Mouse (Mus musculus): ENCODE results near the gene Tnni3. TPM values are rescaled to one million over a fixed set of nuclear protein-coding genes. Genes with fewer than 3 reads are reported as not detected.
"Not testable (repeated sequence)": the region's sequence is repeated elsewhere in the genome, so short reads cannot be mapped to it uniquely, and the experiment has no call there.

The Tnni3 gene
- polyA plus RNA-seq, 1 experiment from 2014 or later: 3.5 TPM

DNA sequence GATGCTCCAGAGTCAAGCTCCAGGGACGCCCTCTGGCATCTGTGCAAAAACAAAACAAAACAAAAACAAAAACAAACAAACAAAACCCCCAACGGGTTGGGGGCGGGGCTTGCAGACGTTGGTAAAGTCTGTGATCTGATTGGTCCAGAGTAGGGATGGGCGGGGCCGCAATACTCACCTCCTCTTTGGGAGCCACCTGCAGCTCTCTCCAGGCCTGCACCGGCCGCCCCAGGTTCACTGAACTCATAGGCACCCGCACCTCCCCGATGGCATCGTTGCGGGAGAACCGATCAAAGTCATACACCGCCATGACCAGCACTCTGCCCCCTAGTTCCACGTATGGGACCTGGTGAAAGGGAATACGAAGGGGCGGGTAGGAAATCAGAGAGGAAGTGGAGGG is 18.0 kb upstream of the Tnni3 start:
- DNase-seq (ENCODE audit: low spot score) (no peak), ATAC-seq (ENCODE audit: insufficient read depth, low FRiP score, low TSS enrichment) (no peak)
- no peaks in the 10 kb centered on the region for H3K36me3 ChIP-seq (ENCODE audit: control insufficient read depth, insufficient read depth, low read length)
- no peak overlapping the region for H3K9ac ChIP-seq (ENCODE audit: low read length)
- no peak overlapping the region for H3K4me2 ChIP-seq (ENCODE audit: low read depth)
- no peak overlapping the region for H3K4me3 ChIP-seq (ENCODE audit: low read depth, low read length)
- 26% methylated on average over 17 of the region's 17 CpGs for WGBS
- 0 out of 2 replicates have a peak, but pooled peaks cover 5% of the 10 kb centered on the region for H3K4me1 ChIP-seq (ENCODE audit: control insufficient read depth, insufficient read depth, low read length)
- H3K9me3 ChIP-seq (ENCODE audit: control insufficient read depth, low read length): no peaks in the 10 kb centered on the region
- H3K27me3 ChIP-seq (ENCODE audit: control insufficient read depth, insufficient read depth, low read length): no peaks in the 10 kb centered on the region
- H3K27ac ChIP-seq (ENCODE audit: low read depth, low read length): no peak overlapping the region

DNA sequence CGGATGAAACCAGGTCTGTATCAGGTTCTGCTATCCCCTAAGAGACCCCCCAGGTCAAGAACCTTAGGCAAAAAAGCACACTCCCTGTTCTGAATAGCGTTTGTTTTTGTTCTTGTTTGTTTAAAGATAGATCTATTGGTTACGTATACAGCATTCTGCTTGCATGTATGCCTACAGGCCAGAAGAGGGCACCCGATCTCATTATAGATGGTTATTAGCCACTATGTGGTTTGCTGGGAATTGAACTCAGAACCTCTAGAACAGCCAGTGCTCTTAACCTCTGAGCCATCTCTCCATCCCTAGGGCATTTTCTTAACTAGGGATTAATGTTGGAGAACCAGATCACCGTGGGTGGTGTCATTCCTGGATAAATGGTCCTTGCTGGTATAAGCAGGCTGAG is 17.3 kb upstream of the Tnni3 start:
- no peaks in the 10 kb centered on the region for H3K27me3 ChIP-seq (ENCODE audit: control insufficient read depth, insufficient read depth, low read length)
- H3K4me3 ChIP-seq (ENCODE audit: low read depth, low read length): no peak overlapping the region
- no peak overlapping the region for H3K27ac ChIP-seq (ENCODE audit: low read depth, low read length)
- H3K4me2 ChIP-seq (ENCODE audit: low read depth): no peak overlapping the region
- no peak overlapping the region for H3K9ac ChIP-seq (ENCODE audit: low read length)
- 0 out of 2 replicates have a peak, but pooled peaks cover 3% of the 10 kb centered on the region for H3K4me1 ChIP-seq (ENCODE audit: control insufficient read depth, insufficient read depth, low read length)
- DNase-seq (ENCODE audit: low spot score): no peak
- 59% methylated on average over 5 of the region's 5 CpGs for WGBS
- no peak for ATAC-seq (ENCODE audit: insufficient read depth, low FRiP score, low TSS enrichment)
- no peaks in the 10 kb centered on the region for H3K36me3 ChIP-seq (ENCODE audit: control insufficient read depth, insufficient read depth, low read length)
- H3K9me3 ChIP-seq (ENCODE audit: control insufficient read depth, low read length): no peaks in the 10 kb centered on the region

DNA sequence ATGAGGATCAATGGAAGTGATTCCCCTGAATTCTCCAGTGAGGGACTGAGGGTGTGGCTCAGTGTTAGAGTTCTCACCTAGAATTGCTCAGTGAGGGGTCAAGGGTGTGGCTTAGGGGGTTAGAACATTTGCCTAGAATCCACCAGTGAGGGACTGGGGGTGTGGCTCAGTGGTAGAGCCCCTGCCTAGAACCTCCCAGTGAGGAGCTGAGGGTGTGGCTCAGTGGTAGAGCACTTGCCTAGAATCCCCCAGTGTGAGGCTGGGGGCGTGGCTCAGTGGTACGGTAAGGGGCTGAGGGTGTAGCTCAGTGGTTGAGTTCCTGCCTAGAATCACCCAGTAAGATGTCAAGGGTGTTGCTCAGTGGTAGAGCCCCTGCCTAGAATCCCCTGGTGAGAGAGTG is 15.0 kb upstream of the Tnni3 start:
- H3K27me3 ChIP-seq (ENCODE audit: control insufficient read depth, insufficient read depth, low read length): no peaks in the 10 kb centered on the region
- no peak overlapping the region for H3K27ac ChIP-seq (ENCODE audit: low read depth, low read length)
- no peaks in the 10 kb centered on the region for H3K9me3 ChIP-seq (ENCODE audit: control insufficient read depth, low read length)
- no peak for ATAC-seq (ENCODE audit: insufficient read depth, low FRiP score, low TSS enrichment)
- H3K36me3 ChIP-seq (ENCODE audit: control insufficient read depth, insufficient read depth, low read length): no peaks in the 10 kb centered on the region
- H3K4me3 ChIP-seq (ENCODE audit: low read depth, low read length): no peak overlapping the region
- no peak overlapping the region for H3K4me2 ChIP-seq (ENCODE audit: low read depth)
- no peak overlapping the region for H3K9ac ChIP-seq (ENCODE audit: low read length)
- 72% methylated on average over 2 of the region's 2 CpGs for WGBS
- no peak for DNase-seq (ENCODE audit: low spot score)
- no peaks in the 10 kb centered on the region for H3K4me1 ChIP-seq (ENCODE audit: control insufficient read depth, insufficient read depth, low read length)

DNA sequence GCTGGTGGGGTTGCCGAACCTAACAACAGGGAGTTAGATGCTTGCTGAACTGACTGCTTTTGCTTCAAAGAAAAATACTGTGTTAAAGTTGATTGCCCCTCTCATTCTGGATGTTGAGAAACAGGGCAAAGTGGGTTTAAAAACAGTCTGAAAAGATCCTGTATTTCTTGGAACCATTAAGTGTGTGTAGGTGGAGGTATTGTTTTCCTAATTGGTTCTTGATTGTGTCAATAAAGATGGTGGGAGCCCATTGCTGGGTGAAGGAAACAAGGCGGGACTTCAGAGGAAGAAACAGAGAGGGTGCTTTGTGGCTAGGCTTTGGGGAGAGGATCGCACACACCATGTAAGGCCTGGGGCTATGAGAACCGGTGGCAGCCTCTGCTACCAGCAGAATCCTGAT is 13.2 kb upstream of the Tnni3 start:
- H3K36me3 ChIP-seq (ENCODE audit: control insufficient read depth, insufficient read depth, low read length): no peaks in the 10 kb centered on the region
- ATAC-seq (ENCODE audit: insufficient read depth, low FRiP score, low TSS enrichment) (no peak), DNase-seq (ENCODE audit: low spot score) (no peak)
- no peaks in the 10 kb centered on the region for H3K9me3 ChIP-seq (ENCODE audit: control insufficient read depth, low read length)
- no peak overlapping the region for H3K4me2 ChIP-seq (ENCODE audit: low read depth)
- no peak overlapping the region for H3K4me3 ChIP-seq (ENCODE audit: low read depth, low read length)
- H3K9ac ChIP-seq (ENCODE audit: low read length): no peak overlapping the region
- no peaks in the 10 kb centered on the region for H3K27me3 ChIP-seq (ENCODE audit: control insufficient read depth, insufficient read depth, low read length)
- no peaks in the 10 kb centered on the region for H3K4me1 ChIP-seq (ENCODE audit: control insufficient read depth, insufficient read depth, low read length)
- H3K27ac ChIP-seq (ENCODE audit: low read depth, low read length): no peak overlapping the region
- WGBS: 54% methylated on average over 4 of the region's 4 CpGs

DNA sequence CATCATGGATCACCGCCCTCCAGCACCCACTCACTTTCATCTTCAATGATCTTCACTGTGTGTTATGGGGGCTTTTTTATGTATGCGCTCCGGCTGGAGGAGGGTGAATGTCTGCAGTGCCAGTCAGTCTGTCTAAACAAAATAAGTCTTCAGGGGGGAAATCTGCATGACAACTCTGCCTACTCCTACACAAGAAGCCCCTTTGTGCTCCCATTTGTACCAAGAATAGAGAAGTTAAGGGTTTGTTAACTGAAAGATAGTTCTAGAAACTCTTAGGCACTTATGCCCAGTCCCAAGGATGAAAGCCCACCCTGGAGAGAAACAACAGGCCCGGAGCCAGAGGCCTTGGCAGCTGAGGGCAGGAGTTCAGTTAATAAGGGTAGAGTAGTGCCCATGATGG is 12.3 kb upstream of the Tnni3 start:
- Histone ChIP-seq H3K27ac (ENCODE audit: low read depth, low read length) (no peak overlapping the region), H3K4me2 (ENCODE audit: low read depth) (no peak overlapping the region), H3K4me1 (ENCODE audit: control insufficient read depth, insufficient read depth, low read length) (no peaks in the 10 kb centered on the region), H3K36me3 (ENCODE audit: control insufficient read depth, insufficient read depth, low read length) (no peaks in the 10 kb centered on the region), H3K27me3 (ENCODE audit: control insufficient read depth, insufficient read depth, low read length) (no peaks in the 10 kb centered on the region), H3K9me3 (ENCODE audit: control insufficient read depth, low read length) (no peaks in the 10 kb centered on the region), H3K4me3 (ENCODE audit: low read depth, low read length) (no peak overlapping the region), H3K9ac (ENCODE audit: low read length) (no peak overlapping the region)
- ATAC-seq (ENCODE audit: insufficient read depth, low FRiP score, low TSS enrichment): no peak
- 91% methylated on average over 4 of the region's 4 CpGs for WGBS
- DNase-seq (ENCODE audit: low spot score): no peak

DNA sequence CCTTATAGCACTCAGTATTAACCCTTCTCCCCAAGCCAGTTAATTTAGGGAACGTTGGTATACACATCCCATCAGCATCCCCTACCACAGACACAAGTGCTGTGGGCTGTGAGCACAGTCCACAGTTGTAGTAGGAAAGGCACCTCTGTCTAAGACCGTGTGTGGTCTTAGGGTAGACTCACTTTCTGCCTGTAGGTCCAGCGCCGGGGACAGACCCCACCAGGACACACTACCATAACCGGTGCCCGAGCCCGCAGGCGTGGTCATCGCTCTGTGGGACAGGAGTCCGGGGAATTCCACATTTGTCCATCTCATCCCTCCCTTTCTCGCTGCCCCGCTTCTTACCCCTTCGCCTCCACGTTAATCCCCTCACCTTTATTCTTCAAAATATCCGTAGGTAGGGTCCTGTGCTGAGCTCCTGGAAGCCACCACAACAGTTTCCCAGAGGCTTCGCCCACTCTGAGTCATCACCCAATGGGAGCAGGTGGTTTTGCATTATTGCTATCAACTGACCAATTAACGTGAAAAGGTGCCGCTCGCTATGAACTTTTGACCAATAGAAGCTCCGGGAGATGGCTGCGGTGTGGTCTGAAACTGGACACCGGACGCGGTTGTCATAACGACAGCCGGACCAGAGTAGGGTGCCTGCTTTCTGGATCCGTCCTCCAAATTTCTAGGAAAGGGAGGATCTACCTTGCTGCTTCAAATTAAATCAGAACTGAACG is 8.1 kb upstream of the Tnni3 start, which contains the start of gene Dnaaf3:
TSS of gene Dnaaf3 (minus strand) at position 449 of the 725 bp plus-strand sequence.
- H3K27me3 ChIP-seq (ENCODE audit: control insufficient read depth, insufficient read depth, low read length): 0 out of 2 replicates have a peak, but pooled peaks cover 3% of the 10 kb centered on the region
- H3K4me2 ChIP-seq (ENCODE audit: low read depth): peak within 1 kb of the TSS; percentile 62
- H3K4me1 ChIP-seq (ENCODE audit: control insufficient read depth, insufficient read depth, low read length): no peaks in the 10 kb centered on the region
- ATAC-seq (ENCODE audit: insufficient read depth, low FRiP score, low TSS enrichment) (peak; percentile 94), DNase-seq (ENCODE audit: low spot score) (peak; percentile 83)
- peak within 1 kb of the TSS; percentile 14 for H3K9ac ChIP-seq (ENCODE audit: low read length)
- no peak within 1 kb of the TSS for H3K27ac ChIP-seq (ENCODE audit: low read depth, low read length)
- H3K36me3 ChIP-seq (ENCODE audit: control insufficient read depth, insufficient read depth, low read length): no peaks in the 10 kb centered on the region
- no peaks in the 10 kb centered on the region for H3K9me3 ChIP-seq (ENCODE audit: control insufficient read depth, low read length)
- 6% methylated on average over 28 of the region's 28 CpGs for WGBS
- H3K4me3 ChIP-seq (ENCODE audit: low read depth, low read length): peak within 1 kb of the TSS; percentile 32

DNA sequence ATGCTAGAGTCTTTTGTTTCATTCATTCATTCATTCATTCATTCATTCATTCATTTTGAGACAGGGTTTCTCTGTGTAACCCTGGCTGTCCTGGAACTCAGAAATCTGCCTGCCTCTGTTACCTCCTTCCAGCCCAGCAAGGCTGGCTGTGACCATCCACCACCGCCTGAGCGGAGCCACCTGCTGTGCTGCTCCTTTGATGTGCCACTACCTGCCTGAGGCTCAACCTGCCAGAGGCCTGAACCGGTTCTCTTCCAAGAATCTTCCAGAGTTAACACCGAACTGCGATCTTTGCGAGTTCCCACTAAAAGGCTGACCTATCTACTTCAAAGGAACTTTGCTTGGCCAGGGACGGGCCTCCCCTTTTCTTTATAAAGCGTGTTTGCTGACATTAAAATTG is 6.1 kb upstream of the Tnni3 start:
- DNase-seq (ENCODE audit: low spot score); H3K27me3 ChIP-seq (ENCODE audit: control insufficient read depth, insufficient read depth, low read length); H3K4me2 ChIP-seq (ENCODE audit: low read depth); H3K9me3 ChIP-seq (ENCODE audit: control insufficient read depth, low read length); ATAC-seq (ENCODE audit: insufficient read depth, low FRiP score, low TSS enrichment); H3K27ac ChIP-seq (ENCODE audit: low read depth, low read length); H3K4me1 ChIP-seq (ENCODE audit: control insufficient read depth, insufficient read depth, low read length); H3K4me3 ChIP-seq (ENCODE audit: low read depth, low read length); H3K36me3 ChIP-seq (ENCODE audit: control insufficient read depth, insufficient read depth, low read length); H3K9ac ChIP-seq (ENCODE audit: low read length): not testable (repeated sequence)
- 48% methylated on average over 7 of the region's 8 CpGs for WGBS

DNA sequence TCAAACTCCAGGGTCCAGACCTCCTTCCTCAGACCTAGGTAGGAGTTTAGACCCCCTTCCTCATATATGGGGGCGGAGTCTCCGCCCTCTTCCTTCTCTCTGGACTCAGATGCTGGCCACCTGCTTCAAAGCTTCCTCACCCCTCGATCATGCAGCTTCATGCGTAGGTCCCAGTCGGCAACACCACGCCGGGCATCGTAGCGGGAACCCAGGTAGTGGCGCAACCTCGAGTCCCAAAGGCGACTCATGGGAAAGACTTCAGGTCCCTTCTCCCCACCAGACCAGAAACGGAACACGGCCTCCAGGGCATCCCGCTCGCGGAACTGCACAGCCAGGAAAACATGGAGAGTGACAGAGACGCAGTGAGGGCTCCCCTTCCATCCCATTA is 3.3 kb upstream of the Tnni3 start:
- ATAC-seq (ENCODE audit: insufficient read depth, low FRiP score, low TSS enrichment) (no peak), DNase-seq (ENCODE audit: low spot score) (peak; percentile 8)
- no peak overlapping the region for H3K4me3 ChIP-seq (ENCODE audit: low read depth, low read length)
- H3K9ac ChIP-seq (ENCODE audit: low read length): peak overlapping the region; percentile 46; the same call in 1 of the 2 replicates
- H3K9me3 ChIP-seq (ENCODE audit: control insufficient read depth, low read length): no peaks in the 10 kb centered on the region
- H3K4me1 ChIP-seq (ENCODE audit: control insufficient read depth, insufficient read depth, low read length): no peaks in the 10 kb centered on the region
- 0 out of 2 replicates have a peak, but pooled peaks cover 3% of the 10 kb centered on the region for H3K27me3 ChIP-seq (ENCODE audit: control insufficient read depth, insufficient read depth, low read length)
- peak overlapping the region; percentile 32 for H3K4me2 ChIP-seq (ENCODE audit: low read depth)
- no peaks in the 10 kb centered on the region for H3K36me3 ChIP-seq (ENCODE audit: control insufficient read depth, insufficient read depth, low read length)
- 45% methylated on average over 18 of the region's 18 CpGs for WGBS
- H3K27ac ChIP-seq (ENCODE audit: low read depth, low read length): no peak overlapping the region

Data from neural tube, embryonic 11.5 days (tissue).